Mouse (Mus musculus): ENCODE results near the gene Ear2. TPM values are rescaled to one million over a fixed set of nuclear protein-coding genes. Genes with fewer than 3 reads are reported as not detected.
"Not testable (repeated sequence)": the region's sequence is repeated elsewhere in the genome, so short reads cannot be mapped to it uniquely, and the experiment has no call there.

Gene Ear2
- polyA plus RNA-seq, 1 experiment from 2014 or later: 146 TPM

- DNase-seq (ENCODE audit: low spot score) (no peak), ATAC-seq (no peak)
- no peak overlapping the region for H3K9ac ChIP-seq (replicated peaks; ENCODE audit: low read depth)
- no peak overlapping the region for H3K4me3 ChIP-seq (ENCODE audit: low read depth, low read length)
- H3K4me1 ChIP-seq (ENCODE audit: insufficient read depth, low read depth, low read length): no peaks in the 10 kb centered on the region
- no peak overlapping the region for H3K4me2 ChIP-seq (replicated peaks; ENCODE audit: low read depth, low read length)
- no peaks in the 10 kb centered on the region for H3K36me3 ChIP-seq (ENCODE audit: insufficient read depth, low read length)
- no peak for TF ChIP-seq EP300 (IDR thresholded peaks at IDR 0.05)
- no peak for TF ChIP-seq CTCF (IDR thresholded peaks at IDR 0.05)
- H3K9me3 ChIP-seq (ENCODE audit: low read length): no peaks in the 10 kb centered on the region
- H3K27ac ChIP-seq (ENCODE audit: low read length): no peak overlapping the region
- no peaks in the 10 kb centered on the region for H3K27me3 ChIP-seq (replicated peaks; ENCODE audit: insufficient read depth, low read length)
These were observed 8.5 kb downstream of the Ear2 start for GRCm38 (mm10) chr14:44110981-44111380.

- not testable (repeated sequence) for H3K9ac ChIP-seq (replicated peaks; ENCODE audit: low read depth); H3K27me3 ChIP-seq (replicated peaks; ENCODE audit: insufficient read depth, low read length); H3K4me3 ChIP-seq (ENCODE audit: low read depth, low read length); H3K4me1 ChIP-seq (ENCODE audit: insufficient read depth, low read depth, low read length); H3K9me3 ChIP-seq (ENCODE audit: low read length); H3K4me2 ChIP-seq (replicated peaks; ENCODE audit: low read depth, low read length); DNase-seq (ENCODE audit: low spot score); ATAC-seq; H3K36me3 ChIP-seq (ENCODE audit: insufficient read depth, low read length); H3K27ac ChIP-seq (ENCODE audit: low read length)
- 84% methylated on average over 3 of the region's 4 CpGs for WGBS
These were observed 21.1 kb downstream of the Ear2 start, which contains the start of gene Gm3327 for GRCm38 (mm10) chr14:44123551-44123950. Gene Gm3327, plus strand, starts transcription at chr14:44123851.

Other genes starting within 250 kb of the Ear2 start
- gene Ear1, start 227.1 kb upstream of the Ear2 start, polyA plus RNA-seq (2015; fragmentation: Nextera tagmentation; extraction: Ambion mirVana): 12.5 and 14.2 TPM in 2 replicates
- gene Ear10, start 179.1 kb upstream of the Ear2 start, polyA plus RNA-seq (2015; fragmentation: Nextera tagmentation; extraction: Ambion mirVana): not detected in 2 replicates
- gene Gm8113, start 177.3 kb upstream of the Ear2 start, polyA plus RNA-seq (2015; fragmentation: Nextera tagmentation; extraction: Ambion mirVana): 7.7 and 11.5 TPM in 2 replicates
- not detected in 2 replicates for gene Ang5, start 145.6 kb upstream of the Ear2 start, polyA plus RNA-seq (2015; fragmentation: Nextera tagmentation; extraction: Ambion mirVana)
- gene Ang6, start 100.4 kb upstream of the Ear2 start, polyA plus RNA-seq (2015; fragmentation: Nextera tagmentation; extraction: Ambion mirVana): not detected in 2 replicates
- not detected in 2 replicates for gene Gm3327, start 21.2 kb downstream of the Ear2 start, polyA plus RNA-seq (2015; fragmentation: Nextera tagmentation; extraction: Ambion mirVana)
- not detected in 2 replicates for gene Gm8212, start 95.0 kb downstream of the Ear2 start, polyA plus RNA-seq (2015; fragmentation: Nextera tagmentation; extraction: Ambion mirVana)
- not detected in 2 replicates for gene 4930503E14Rik, start 110.6 kb downstream of the Ear2 start, polyA plus RNA-seq (2015; fragmentation: Nextera tagmentation; extraction: Ambion mirVana)
- gene Gm8220, start 182.9 kb downstream of the Ear2 start, polyA plus RNA-seq (2015; fragmentation: Nextera tagmentation; extraction: Ambion mirVana): not detected in 2 replicates
- gene Gm5930, start 235.9 kb downstream of the Ear2 start, polyA plus RNA-seq (2015; fragmentation: Nextera tagmentation; extraction: Ambion mirVana): not detected in 2 replicates

Measured in lung, postnatal 0 days (tissue).